Mouse (Mus musculus) ES-Bruce4 (cell line): ENCODE data around the gene Anks3. TPM values are rescaled to one million over a fixed set of nuclear protein-coding genes. Genes with fewer than 3 reads are reported as not detected.

Source experiments
- H3K27ac ChIP-seq: 2 replicates; pipeline ENCODE4 v1.5.1; 2012; ENCODE audit warnings: low read length, inconsistent platforms; ENCODE audit not compliant: insufficient read depth
- H3K27me3 ChIP-seq: 2 replicates; pipeline ENCODE4 v1.6.1; 2012; ENCODE audit warnings: mild to moderate bottlenecking, low read length, inconsistent platforms; ENCODE audit not compliant: control insufficient read depth, poor library complexity, insufficient read depth, severe bottlenecking
- H3K36me3 ChIP-seq: 2 replicates; pipeline ENCODE4 v1.6.1; 2012; ENCODE audit warnings: inconsistent platforms, mild to moderate bottlenecking, low read length, moderate library complexity; ENCODE audit not compliant: control insufficient read depth, poor library complexity, insufficient read depth, severe bottlenecking
- H3K4me1 ChIP-seq: one replicate; pipeline ENCODE4 v1.8.1; 2011; ENCODE audit warnings: low read length; ENCODE audit not compliant: control insufficient read depth, insufficient read depth
- H3K4me3 ChIP-seq: 2 replicates; pipeline ENCODE4 v1.5.1; 2011; ENCODE audit warnings: low read depth, mild to moderate bottlenecking, low read length
- H3K9ac ChIP-seq: 2 replicates; pipeline ENCODE4 v1.6.1; 2012; ENCODE audit warnings: low read depth, mild to moderate bottlenecking, inconsistent platforms; ENCODE audit not compliant: poor library complexity, severe bottlenecking
- H3K9me3 ChIP-seq: replicated peaks from 2 replicates; pipeline ENCODE4 v1.6.1; 2012; ENCODE audit warnings: mild to moderate bottlenecking, low read length, inconsistent platforms; ENCODE audit not compliant: control insufficient read depth, poor library complexity, insufficient read depth, severe bottlenecking
- CTCF ChIP-seq: IDR thresholded peaks from one replicate; pipeline ENCODE4 v1.8.1; 2011; ENCODE audit warnings: low read depth, low read length
- EP300 ChIP-seq: IDR thresholded peaks from 2 replicates; pipeline ENCODE4 v1.6.1; 2011; ENCODE audit warnings: low read depth, low read length; ENCODE audit not compliant: insufficient read depth
- POLR2A ChIP-seq: IDR thresholded peaks from one replicate; pipeline ENCODE4 v1.8.1; 2011; ENCODE audit warnings: low read length; ENCODE audit not compliant: insufficient read depth
- polyA plus RNA-seq: library from polyadenylated mRNA; stranded (reverse); fragments of >200 nt; gene quantifications from 2 replicates; pipeline ENCODE4 v1.2.4, GENCODE M21; 2011; ENCODE audit warnings: low read depth; ENCODE audit not compliant: missing spikeins, insufficient read depth, insufficient read length

Gene Anks3
- polyA plus RNA-seq, 1 experiment, result 28.4 TPM

DNA sequence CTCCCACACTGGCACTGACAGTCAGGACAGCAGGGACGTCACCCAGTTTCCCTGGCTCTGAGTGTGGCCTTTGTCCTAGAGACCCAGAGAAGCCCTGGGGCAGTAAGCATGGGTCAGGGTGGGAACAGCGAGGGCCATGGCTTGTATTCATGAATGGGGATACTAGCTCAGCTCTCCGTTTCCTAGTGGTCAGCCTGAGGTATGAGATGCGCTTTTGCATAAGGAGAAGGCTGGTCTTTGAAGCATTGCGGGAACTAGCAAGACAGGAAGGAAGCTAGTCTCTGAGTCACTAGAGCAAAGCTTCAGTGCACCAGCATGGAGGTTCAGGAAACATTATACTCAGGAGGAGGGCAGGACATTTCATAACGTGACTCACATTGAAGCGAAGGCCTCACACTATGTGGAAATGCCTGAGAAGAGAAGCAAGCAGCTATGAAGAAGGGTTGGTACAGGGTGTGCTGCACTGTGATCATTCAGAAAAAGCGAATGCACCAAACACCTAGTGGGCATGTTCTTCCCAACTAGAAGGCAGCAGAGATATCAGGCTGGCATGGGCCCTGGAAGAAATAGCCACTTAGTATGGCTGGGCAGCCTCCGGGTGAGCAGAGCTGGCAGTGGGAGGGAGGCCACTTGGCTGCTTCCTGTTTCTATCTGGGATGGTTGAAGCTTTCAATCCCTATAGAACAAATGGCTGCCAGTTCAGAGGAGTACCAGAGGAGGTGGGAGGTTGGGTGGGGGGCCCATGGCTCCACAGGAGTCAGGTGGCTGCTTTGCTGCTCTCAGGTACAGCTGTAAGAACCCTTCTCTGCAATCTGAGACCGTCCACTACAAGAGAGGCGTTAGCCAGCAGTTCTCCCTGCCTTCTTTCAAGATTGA lies 50.9 kb downstream of the Anks3 start:
- no peak for TF ChIP-seq EP300
- TF ChIP-seq CTCF, result no peak
- TF ChIP-seq POLR2A, result no peak
- Histone ChIP-seq H3K36me3 (no peaks in the 10 kb centered on the region), H3K27me3 (no peaks in the 10 kb centered on the region), H3K27ac (no peak overlapping the region), H3K9ac (no peak overlapping the region), H3K9me3 (no peaks in the 10 kb centered on the region), H3K4me1 (peaks cover 2% of the 10 kb centered on the region), H3K4me3 (no peak overlapping the region)

DNA sequence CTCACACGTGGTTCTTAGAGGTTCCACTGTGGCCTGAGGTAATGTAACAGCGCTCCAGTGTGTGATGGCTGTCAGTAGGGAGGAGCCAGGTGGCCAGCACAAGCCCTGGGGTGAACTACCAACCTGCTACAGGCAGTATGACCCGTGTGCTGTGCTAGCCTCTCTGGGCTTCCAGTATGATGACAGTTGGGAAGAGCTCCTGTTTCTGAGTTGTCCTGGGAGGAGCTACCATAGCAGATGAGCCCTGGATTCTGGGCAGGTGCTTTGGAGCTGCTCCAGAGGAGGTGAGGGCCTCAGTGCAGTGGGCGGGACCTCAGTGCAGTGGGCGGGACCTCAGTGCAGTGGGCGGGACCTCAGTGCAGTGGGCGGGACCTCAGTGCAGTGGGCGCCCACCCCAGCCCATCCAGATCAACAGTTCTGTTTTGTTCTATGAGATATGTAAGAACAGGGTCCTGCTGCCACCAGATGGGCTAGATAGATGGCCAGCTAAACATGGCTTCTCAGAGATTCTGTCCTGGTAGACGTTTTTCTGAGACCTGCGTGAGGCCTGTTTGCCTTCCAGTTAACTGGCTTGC lies 51.8 kb downstream of the Anks3 start:
- Histone ChIP-seq H3K4me3 (no peak overlapping the region), H3K4me1 (peaks cover 2% of the 10 kb centered on the region), H3K9ac (no peak overlapping the region), H3K27ac (no peak overlapping the region), H3K36me3 (no peaks in the 10 kb centered on the region), H3K9me3 (no peaks in the 10 kb centered on the region), H3K27me3 (no peaks in the 10 kb centered on the region)
- TF ChIP-seq EP300, result no peak
- TF ChIP-seq CTCF, result no peak
- no peak for TF ChIP-seq POLR2A

DNA sequence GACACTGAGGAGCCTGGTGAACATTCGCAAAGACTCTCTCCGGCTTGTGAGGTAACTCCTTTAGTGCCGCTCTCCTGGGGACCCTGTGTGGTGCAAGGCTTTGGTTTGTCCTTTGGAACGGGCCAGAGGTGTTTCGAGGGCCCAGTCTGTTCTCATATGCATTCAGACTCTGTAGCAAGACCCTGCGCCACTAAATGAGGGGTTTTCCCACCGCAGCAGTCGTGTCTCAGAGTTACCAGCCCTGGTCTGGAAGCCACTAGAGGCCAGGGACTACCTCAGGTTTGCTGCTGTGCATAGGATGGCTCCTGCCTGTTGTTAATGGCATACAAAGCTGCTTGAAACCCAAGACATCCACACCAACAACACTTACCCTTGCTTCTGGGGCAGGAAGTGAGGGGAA lies 53.2 kb downstream of the Anks3 start:
- Histone ChIP-seq H3K27ac (no peak overlapping the region), H3K27me3 (no peaks in the 10 kb centered on the region), H3K4me3 (no peak overlapping the region), H3K9me3 (no peaks in the 10 kb centered on the region), H3K9ac (no peak overlapping the region), H3K4me1 (peaks cover 2% of the 10 kb centered on the region), H3K36me3 (no peaks in the 10 kb centered on the region)
- no peak for TF ChIP-seq CTCF
- TF ChIP-seq POLR2A, result no peak
- no peak for TF ChIP-seq EP300

DNA sequence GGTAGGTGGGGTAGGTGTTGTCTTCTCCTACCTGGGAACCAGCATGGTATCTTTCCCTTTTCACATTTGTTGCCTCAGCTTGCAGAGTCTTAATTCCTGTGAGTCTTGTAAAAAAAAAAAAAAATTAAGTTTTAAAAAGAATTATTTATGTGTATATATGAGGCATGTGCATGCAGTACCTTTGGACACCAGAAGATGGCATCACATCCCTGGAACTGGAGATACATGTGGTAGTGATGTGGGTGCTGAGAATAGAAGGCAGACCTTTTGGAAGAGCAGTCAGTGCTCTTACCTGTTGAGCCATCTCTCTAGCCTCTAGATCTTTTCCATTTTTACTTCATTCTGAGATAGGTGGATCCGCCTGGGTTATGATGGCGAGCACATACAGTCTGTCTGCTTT lies 54.3 kb downstream of the Anks3 start:
- no peak for TF ChIP-seq CTCF
- no peak for TF ChIP-seq POLR2A
- no peak for TF ChIP-seq EP300
- no peaks in the 10 kb centered on the region for H3K36me3 ChIP-seq
- no peaks in the 10 kb centered on the region for H3K27me3 ChIP-seq
- H3K9ac ChIP-seq, result no peak overlapping the region
- H3K4me3 ChIP-seq, result no peak overlapping the region
- H3K4me1 ChIP-seq, result peaks cover 2% of the 10 kb centered on the region
- no peaks in the 10 kb centered on the region for H3K9me3 ChIP-seq
- no peak overlapping the region for H3K27ac ChIP-seq

DNA sequence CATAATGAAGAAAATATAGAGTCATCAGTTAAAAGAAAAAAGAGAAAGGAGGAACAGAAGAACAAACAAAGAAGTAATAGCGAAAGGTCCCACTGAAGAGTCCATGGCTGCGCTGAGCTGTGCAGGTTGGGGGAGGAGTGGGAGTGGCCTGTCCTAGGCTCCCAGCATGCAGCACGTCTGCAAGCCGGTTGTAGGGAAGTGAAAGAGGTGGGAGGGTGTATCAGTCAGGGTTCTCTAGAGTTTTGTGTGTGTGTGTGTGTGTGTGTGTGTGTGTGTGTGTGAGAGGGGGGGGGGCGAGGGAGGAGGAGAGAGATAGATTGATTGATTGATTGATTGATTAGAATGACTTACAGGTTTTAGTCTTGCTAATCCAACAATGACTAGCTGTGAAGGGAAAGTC lies 56.0 kb downstream of the Anks3 start:
- Histone ChIP-seq H3K27ac (no peak overlapping the region), H3K9me3 (no peaks in the 10 kb centered on the region), H3K36me3 (no peaks in the 10 kb centered on the region), H3K4me1 (peaks cover 2% of the 10 kb centered on the region), H3K4me3 (no peak overlapping the region), H3K27me3 (no peaks in the 10 kb centered on the region), H3K9ac (no peak overlapping the region)
- TF ChIP-seq EP300 (no peak), POLR2A (no peak), CTCF (no peak)

DNA sequence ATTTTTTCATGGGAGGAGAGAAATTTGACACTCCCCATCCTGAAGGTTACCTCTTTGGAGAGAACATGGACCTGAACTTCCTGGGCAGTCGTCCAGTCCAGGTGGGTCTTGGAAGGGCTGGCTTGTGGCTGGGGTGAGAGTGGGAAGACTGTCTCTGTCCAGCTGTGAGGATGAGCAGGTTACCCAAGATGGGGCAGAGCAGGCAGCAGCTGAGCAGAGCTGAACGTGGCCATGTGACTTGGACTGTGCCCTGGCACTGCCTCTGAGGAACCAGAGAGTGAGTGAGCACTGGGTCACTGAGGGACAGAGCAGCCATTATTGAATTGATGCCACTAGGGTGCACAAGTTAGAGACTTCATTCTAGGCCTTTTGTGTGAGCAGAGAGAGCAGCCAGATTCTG lies 56.6 kb downstream of the Anks3 start:
- H3K36me3 ChIP-seq, result no peaks in the 10 kb centered on the region
- H3K9ac ChIP-seq, result no peak overlapping the region
- H3K4me1 ChIP-seq, result peaks cover 2% of the 10 kb centered on the region
- H3K27ac ChIP-seq, result no peak overlapping the region
- no peak overlapping the region for H3K4me3 ChIP-seq
- H3K9me3 ChIP-seq, result no peaks in the 10 kb centered on the region
- H3K27me3 ChIP-seq, result no peaks in the 10 kb centered on the region
- TF ChIP-seq POLR2A (no peak), EP300 (no peak), CTCF (no peak)
